Mouse (Mus musculus): ENCODE data around the gene Col9a2.
"Not testable (repeated sequence)": the region's sequence is repeated elsewhere in the genome, so short reads cannot be mapped to it uniquely, and the experiment has no call there.

The Col9a2 gene

GRCm38 (mm10) chr4:121021911-121022310, 17.3 kb upstream of the Col9a2 start:
- DNase-seq (ENCODE audit: low read depth), result no peak

DNA sequence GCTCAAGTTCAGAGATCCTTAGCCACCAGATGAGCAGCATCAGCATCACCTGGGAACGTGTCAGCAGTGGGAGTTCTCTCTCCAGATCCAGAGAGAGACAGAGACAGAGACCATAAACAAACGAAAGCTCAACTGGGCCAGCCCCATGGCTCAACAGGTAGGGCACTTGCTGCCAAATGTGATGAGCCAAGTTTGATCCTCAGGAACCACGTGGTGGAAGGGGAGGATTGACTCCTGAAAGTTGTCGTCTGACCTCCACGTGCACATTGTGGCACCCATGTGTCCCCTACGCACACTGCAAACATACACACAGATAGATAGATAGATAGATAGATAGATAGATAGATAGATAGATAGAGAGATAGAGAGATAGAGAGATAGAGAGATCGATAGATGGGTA, 15.7 kb upstream of the Col9a2 start:
- no peak for DNase-seq (ENCODE audit: low read depth)

DNA sequence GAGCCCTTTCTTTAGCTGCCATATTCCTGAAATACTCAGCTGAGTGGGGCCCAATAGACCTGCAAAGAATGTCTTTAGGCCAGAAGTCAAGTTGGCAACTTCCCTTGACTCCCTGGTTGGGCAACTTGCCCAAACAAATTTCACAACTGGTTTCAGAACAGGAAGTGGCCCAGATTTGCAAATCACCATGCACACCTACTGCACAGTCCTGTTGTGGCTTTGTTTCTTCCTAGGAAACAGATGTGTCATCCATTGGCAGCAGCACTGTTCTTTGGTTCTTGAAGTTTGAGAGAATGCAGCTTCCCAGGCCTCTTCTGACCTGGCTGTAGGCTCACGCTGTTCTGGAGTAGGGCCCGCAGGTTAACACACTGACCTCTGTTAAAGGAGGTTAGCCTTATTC, 15.2 kb upstream of the Col9a2 start:
- DNase-seq (ENCODE audit: low read depth), result peak; percentile 97

GRCm38 (mm10) chr4:121025681-121026080, 13.5 kb upstream of the Col9a2 start:
- DNase-seq (ENCODE audit: low read depth), result no peak

DNA sequence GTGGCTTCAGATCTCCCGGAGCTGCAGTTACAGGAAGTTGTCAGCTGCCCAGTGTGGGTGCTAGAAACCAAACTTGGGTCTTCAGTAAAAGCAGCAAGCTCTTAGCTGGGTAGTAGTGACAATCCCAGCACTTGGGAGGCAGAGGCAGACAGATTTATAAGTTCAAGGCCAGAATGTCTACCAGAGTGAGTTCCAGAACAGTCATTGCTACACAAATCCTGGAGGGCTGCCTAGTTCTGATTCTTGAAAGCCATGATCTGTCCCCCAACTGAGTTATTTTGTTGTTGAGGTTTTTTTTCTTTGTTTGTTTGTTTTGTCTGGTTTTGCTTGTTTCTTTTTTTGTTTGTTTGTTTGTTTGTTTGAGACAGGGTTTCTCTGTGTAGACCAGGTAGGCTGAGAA, 11.0 kb upstream of the Col9a2 start:
- no peak for DNase-seq (ENCODE audit: low read depth)

DNA sequence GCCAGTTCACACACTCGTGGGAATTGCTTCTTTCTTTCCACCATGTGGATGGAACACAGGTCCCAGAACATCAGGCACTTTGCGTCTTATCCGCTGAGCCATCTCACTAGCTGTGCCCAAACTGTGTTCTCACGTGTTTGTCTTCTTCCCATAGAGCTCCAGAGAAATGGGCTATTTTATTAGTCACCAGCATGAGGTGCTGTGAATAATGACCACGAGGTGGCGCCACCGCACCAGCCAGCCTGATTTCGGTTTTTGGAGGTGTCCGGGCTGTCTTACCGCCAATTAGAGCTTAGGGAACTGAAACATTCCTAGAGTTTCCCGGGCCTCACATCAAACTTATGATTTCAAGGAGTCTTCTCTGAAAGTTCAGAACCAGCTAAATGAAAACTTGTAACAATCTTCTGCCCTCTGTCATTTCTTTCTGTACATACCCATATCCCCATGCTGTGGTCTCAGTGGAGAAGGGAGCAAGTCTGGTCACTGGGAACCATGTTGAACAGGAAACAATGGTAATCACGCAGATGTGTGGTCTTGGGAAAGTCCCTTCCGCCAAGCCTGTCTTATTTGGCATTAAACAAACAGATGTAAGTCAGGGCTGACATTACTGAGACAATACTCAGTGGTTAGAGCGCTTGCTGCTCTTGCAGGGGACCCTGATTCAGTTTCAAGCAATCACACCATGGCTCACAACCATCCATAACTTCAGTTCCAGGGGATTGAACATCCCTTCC, 10.4 kb upstream of the Col9a2 start:
- DNase-seq (ENCODE audit: low read depth), result peak; percentile 74

DNA sequence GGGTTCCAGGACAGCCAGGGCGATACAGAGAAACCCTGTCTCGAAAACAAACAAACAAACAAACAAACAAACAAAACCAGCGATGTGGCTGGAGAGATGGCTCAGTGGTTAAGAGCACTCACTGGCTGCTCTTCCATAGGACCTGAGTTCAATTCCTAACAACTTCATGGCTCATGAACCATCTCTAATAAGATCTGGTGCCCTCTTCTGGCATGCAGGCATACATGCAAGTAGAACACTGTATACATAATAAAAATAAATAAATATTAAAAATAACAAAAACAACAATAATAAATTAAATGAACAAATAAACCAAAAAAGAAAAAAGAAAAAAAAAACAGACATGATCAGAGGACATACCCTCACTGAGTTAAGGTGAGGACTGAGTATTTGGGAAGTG, 9.6 kb upstream of the Col9a2 start:
- no peak for DNase-seq (ENCODE audit: low read depth)

DNA sequence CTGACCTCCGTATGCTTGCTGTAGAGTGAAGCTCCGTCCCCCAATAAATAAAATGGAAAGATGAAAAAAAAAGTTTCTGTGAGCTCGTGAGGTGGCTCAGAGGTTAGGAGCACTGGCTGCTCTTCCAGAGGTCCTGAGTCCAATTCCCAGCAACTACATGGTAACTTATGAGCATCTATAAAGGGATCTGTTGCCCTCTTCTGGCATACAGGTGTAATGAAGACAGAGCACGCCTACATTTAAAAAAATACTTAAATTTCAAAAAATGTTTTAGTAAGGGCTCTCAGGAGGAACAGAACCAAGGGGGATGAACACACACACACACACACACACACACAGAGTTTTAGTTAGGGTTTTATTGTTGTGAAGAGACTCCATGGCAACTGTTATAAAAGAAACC, 7.7 kb upstream of the Col9a2 start:
- peak; percentile 62 for DNase-seq (ENCODE audit: low read depth)

DNA sequence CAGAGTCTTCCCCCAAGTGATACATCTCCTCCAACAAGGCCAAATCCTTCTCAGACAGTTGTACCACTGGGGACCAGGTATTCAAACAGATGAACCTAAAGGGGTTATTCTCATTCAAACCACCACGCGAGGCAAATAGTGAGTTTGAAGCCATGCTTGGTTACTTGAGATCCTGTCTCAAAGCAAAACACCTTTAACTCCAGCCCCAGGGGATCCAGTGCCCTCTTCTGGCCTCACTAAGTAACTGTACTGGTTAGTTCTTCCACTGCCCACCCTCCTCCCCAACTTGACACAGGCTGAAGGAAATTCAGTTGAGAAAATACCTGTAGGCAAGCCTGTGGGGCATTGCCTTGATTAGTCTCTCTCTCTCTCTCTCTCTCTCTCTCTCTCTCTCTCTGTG, 6.2 kb upstream of the Col9a2 start:
- DNase-seq (ENCODE audit: low read depth), result peak; percentile 62

DNA sequence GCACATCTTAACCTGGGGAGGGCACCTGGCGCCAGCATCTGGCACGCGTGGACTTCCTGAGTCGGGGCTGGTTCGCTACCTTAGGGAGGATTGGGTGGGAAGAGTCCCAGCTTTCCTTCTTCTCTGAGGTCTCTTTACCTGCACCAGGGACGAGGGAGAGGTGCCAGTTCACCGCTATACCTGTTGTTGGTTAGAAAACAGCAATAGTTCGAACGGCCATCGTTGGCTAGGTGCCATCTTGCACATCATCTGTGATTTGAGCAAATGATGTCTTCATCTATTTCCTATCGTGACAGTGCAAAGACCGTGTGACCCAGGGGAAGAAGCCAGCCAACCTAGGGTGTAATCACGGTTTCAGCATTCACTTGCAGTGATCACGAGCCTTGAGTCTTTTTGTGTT, 1.1 kb downstream of the Col9a2 start:
- DNase-seq (ENCODE audit: low read depth), result no peak

DNA sequence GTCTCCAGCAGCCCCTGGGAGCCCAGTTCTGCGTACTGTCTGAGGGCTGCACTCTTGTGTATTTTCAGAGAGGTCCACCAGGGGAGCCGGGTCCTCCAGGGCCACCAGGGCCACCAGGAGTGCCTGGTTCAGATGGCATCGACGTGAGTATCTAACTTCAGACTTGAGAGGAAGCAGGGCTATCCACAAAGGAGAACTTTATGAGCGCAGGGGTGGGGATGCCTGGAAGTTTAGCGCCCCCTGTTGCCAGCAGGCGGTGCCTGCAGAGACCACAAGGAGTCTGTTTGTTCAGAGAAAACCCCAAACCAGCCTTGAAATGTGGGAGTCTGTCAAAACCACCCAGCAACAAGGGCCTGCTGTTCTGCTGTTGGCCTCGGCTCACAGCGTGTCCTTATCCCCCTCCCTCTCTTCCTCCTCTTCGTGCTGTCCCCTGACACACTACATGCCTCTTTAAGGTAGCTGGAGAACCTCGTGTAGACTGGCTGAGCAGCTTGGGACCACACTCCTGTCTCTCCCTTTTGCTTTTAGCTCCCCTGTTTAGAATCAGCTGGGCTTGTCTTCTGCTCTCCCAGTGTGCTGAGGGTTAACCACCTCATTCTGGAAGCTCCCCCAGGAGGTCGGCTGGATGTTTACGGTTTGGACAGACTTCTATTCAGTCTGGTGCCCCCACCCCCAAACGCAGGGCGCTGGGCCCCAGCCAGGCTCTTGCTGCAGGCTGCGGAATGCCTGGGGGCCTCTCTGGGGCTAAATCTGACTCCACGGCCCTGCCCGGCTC, 1.9 kb downstream of the Col9a2 start:
- peak; percentile 74 for DNase-seq (ENCODE audit: low read depth)

GRCm38 (mm10) chr4:121042472-121042871, 3.3 kb downstream of the Col9a2 start:
- no peak for DNase-seq (ENCODE audit: low read depth)

GRCm38 (mm10) chr4:121042946-121043345, 3.8 kb downstream of the Col9a2 start:
- DNase-seq (ENCODE audit: low read depth), result no peak

- no peak for DNase-seq (ENCODE audit: low read depth)
These were observed 12.7 kb downstream of the Col9a2 start for GRCm38 (mm10) chr4:121051863-121052262.

DNA sequence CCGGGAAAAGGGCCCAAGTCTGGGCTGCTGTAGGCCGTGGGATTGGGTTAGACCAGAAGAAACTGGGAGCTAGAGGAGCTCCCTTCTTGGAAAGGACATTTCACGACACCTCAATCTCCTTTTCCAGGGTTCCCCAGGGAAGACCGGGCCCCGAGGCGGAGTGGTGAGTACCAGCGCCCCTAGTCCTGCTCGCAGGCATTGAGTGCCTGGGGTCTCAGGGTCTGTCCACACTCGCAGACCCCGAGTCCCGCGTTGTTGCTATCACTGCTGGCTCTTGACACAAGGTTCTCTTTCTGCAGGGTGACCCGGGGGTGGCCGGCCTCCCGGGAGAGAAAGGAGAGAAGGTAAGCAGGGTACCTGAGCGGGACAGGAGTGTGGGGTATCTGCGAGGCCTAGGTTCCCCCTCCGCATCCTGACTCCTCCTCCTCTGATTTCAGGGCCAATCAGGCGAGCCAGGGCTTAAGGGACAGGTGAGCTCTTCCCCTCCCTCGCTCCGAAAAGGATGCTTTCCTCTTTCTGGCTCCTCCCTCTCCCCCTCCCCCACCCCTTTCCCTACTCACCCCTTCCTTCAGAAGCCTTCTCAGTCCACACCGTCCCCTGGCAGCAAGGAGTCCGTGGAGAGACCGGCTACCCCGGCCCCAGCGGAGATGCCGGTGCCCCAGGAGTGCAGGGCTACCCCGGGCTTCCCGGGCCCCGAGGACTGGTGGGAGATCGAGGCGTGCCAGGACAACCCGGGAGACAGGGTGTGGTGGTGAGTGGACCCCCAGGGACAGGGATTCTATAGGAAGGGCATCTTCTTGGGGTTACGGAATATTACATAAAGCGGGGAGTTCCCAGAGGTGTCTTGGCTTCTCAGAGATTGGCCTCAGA, 13.5 kb downstream of the Col9a2 start:
- no peak for DNase-seq (ENCODE audit: low read depth)

- peak; percentile 5 for DNase-seq (ENCODE audit: low read depth)
These were observed 17.2 kb downstream of the Col9a2 start for GRCm38 (mm10) chr4:121056342-121056741.

- DNase-seq (ENCODE audit: low read depth), result no peak
These were observed 17.8 kb downstream of the Col9a2 start for GRCm38 (mm10) chr4:121057032-121057431.

- DNase-seq (ENCODE audit: low read depth), result not testable (repeated sequence)
These were observed 20.0 kb downstream of the Col9a2 start for GRCm38 (mm10) chr4:121059218-121059617.

GRCm38 (mm10) chr4:121065336-121065735, 26.2 kb downstream of the Col9a2 start:
- DNase-seq (ENCODE audit: low read depth), result no peak

- no peak for DNase-seq (ENCODE audit: low read depth)
These were observed 35.1 kb downstream of the Col9a2 start for GRCm38 (mm10) chr4:121074250-121074649.

- DNase-seq (ENCODE audit: low read depth), result no peak
These were observed 38.9 kb downstream of the Col9a2 start for GRCm38 (mm10) chr4:121077915-121078646.

- no peak for DNase-seq (ENCODE audit: low read depth)
These were observed 41.2 kb downstream of the Col9a2 start for GRCm38 (mm10) chr4:121080395-121080794.
